Mouse (Mus musculus) stomach, embryonic 15.5 days (tissue): ENCODE measurements at regions not wholly inside any gene's neighbourhood (a gene's known extent, or its start where the extent isn't known, plus 50 kb on each side); places are given as distances from the start of the nearest gene placed in this dataset.

ENCODE experiments used
- ATAC-seq: fragments of 200-750 bp; cut with Nextera tagmentation; 2 replicates; pipeline ENCODE4 v1.8.0; 2017; ENCODE audit warnings: low read depth, moderate number of reproducible peaks, moderate TSS enrichment; ENCODE audit not compliant: insufficient read depth, low FRiP score
- H3K27ac ChIP-seq: fragments of 300-500 bp; sonication (generic); 2 replicates; pipeline ENCODE4 v1.5.1; 2015; ENCODE audit warnings: mild to moderate bottlenecking, inconsistent platforms
- H3K27me3 ChIP-seq: fragments of 300-500 bp; sonication (generic); replicated peaks from 2 replicates; pipeline ENCODE4 v1.6.1; 2015; ENCODE audit warnings: inconsistent platforms
- H3K36me3 ChIP-seq: fragments of 300-500 bp; sonication (generic); 2 replicates; pipeline ENCODE4 v1.6.1; 2015; ENCODE audit warnings: inconsistent platforms
- H3K4me1 ChIP-seq: fragments of 300-500 bp; sonication (generic); 2 replicates; pipeline ENCODE4 v1.6.1; 2015; ENCODE audit warnings: inconsistent platforms
- H3K4me2 ChIP-seq: fragments of 300-500 bp; sonication (generic); 2 replicates; pipeline ENCODE4 v1.6.1; 2015; ENCODE audit warnings: mild to moderate bottlenecking, inconsistent platforms
- H3K4me3 ChIP-seq: fragments of 300-500 bp; sonication (generic); replicated peaks from 2 replicates; pipeline ENCODE4 v1.5.1; 2015; ENCODE audit warnings: inconsistent platforms
- H3K9ac ChIP-seq: fragments of 300-500 bp; sonication (generic); 2 replicates; pipeline ENCODE4 v1.6.1; 2015; ENCODE audit warnings: inconsistent platforms
- H3K9me3 ChIP-seq: fragments of 300-500 bp; sonication (generic); 2 replicates; pipeline ENCODE4 v1.6.1; 2016; ENCODE audit warnings: inconsistent platforms
- WGBS: fragments of 180-500 bp; shearing (Covaris S2); methylation state at CpG from one replicate; pipeline ENCODE4 v1.1.7; 2015; 5-methylcytosine and 5-hydroxymethylcytosine counted together

DNA sequence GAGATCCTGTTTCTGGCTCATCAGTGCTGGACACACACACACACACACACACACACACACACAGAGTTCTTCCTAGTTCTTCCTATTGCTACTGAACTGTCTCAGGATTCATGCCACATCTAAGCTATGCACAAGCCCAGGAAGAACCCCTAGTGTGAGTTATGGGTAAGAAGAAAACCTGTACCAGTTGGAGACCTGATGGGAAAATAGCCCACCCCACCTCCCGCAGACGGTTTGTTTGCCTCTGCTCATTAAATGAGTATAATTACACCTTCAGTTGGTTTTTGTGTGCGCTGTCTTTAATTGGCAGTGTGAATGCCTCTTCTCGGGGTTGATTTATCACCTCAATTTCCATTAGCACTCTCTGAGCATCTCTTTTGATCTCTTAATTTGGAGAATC is 165.8 kb upstream of the Mocs1 start:
- H3K4me2 ChIP-seq, result no peak overlapping the region
- no peak overlapping the region for H3K27ac ChIP-seq
- no peaks in the 10 kb centered on the region for H3K27me3 ChIP-seq
- H3K4me3 ChIP-seq, result no peak overlapping the region
- ATAC-seq, result no peak
- H3K36me3 ChIP-seq, result no peaks in the 10 kb centered on the region
- 60% methylated on average over 4 of the region's 4 CpGs for WGBS
- no peaks in the 10 kb centered on the region for H3K9me3 ChIP-seq
- H3K4me1 ChIP-seq, result no peaks in the 10 kb centered on the region
- H3K9ac ChIP-seq, result no peak overlapping the region

- H3K9me3 ChIP-seq, result no peaks in the 10 kb centered on the region
- H3K4me2 ChIP-seq, result no peak overlapping the region
Measured at GRCm38 (mm10) chr17:49266343-49266742, 161.8 kb upstream of the Mocs1 start.

GRCm38 (mm10) chr17:49269943-49270342 is 158.2 kb upstream of the Mocs1 start:
- Histone ChIP-seq H3K27ac (no peak overlapping the region), H3K27me3 (no peaks in the 10 kb centered on the region), H3K9ac (no peak overlapping the region), H3K9me3 (no peaks in the 10 kb centered on the region), H3K4me1 (no peaks in the 10 kb centered on the region; the same call in 1 of the 2 replicates), H3K4me3 (no peak overlapping the region), H3K36me3 (no peaks in the 10 kb centered on the region), H3K4me2 (no peak overlapping the region)
- 58% methylated on average over 7 of the region's 7 CpGs for WGBS
- ATAC-seq, result no peak

More at GRCm38 (mm10) chr17:49266343-49266742, 161.8 kb upstream of the Mocs1 start:
- Histone ChIP-seq H3K27me3 (no peaks in the 10 kb centered on the region), H3K27ac (no peak overlapping the region), H3K4me1 (no peaks in the 10 kb centered on the region; the same call in 1 of the 2 replicates), H3K36me3 (no peaks in the 10 kb centered on the region), H3K4me3 (no peak overlapping the region), H3K9ac (no peak overlapping the region)
- ATAC-seq, result no peak
- WGBS, result 90% methylated on average over 4 of the region's 4 CpGs

GRCm38 (mm10) chr17:49272661-49273448 is 155.3 kb upstream of the Mocs1 start:
- H3K27ac ChIP-seq, result no peak overlapping the region
- no peaks in the 10 kb centered on the region for H3K36me3 ChIP-seq
- H3K4me1 ChIP-seq, result no peaks in the 10 kb centered on the region; the same call in 1 of the 2 replicates
- H3K4me2 ChIP-seq, result no peak overlapping the region
- H3K9ac ChIP-seq, result no peak overlapping the region
- no peak overlapping the region for H3K4me3 ChIP-seq
- no peak for ATAC-seq
- WGBS, result 80% methylated on average over 10 of the region's 11 CpGs
- H3K27me3 ChIP-seq, result no peaks in the 10 kb centered on the region
- no peaks in the 10 kb centered on the region for H3K9me3 ChIP-seq

DNA sequence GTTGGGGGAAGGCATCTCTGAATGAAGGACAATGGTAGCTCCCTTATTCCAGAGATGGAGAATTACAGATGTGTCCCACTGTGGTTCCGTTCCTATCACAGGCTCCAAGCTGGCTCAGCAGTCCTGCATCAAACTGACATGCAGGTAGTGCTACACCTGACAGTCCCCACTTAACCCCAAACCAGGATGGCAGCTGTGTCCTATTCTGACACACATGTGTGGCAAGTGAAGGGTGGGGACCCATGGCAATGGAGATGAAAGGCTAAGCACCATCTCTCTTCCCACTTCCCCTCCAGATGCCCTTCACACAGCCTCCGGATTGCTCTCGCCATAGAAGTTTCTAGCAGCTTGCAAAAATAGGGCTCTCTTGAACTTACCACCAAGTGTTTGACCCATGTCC is 153.2 kb upstream of the Mocs1 start:
- Histone ChIP-seq H3K27ac (no peak overlapping the region), H3K9me3 (no peaks in the 10 kb centered on the region), H3K4me1 (no peaks in the 10 kb centered on the region; the same call in 1 of the 2 replicates), H3K36me3 (no peaks in the 10 kb centered on the region), H3K4me2 (no peak overlapping the region), H3K4me3 (no peak overlapping the region), H3K27me3 (no peaks in the 10 kb centered on the region), H3K9ac (no peak overlapping the region)
- WGBS, result 83% methylated on average over 3 of the region's 3 CpGs
- ATAC-seq, result no peak

- H3K4me2 ChIP-seq, result no peak overlapping the region
- no peaks in the 10 kb centered on the region for H3K4me1 ChIP-seq
- 71% methylated on average over 2 of the region's 2 CpGs for WGBS
- no peak overlapping the region for H3K9ac ChIP-seq
- H3K27me3 ChIP-seq, result no peaks in the 10 kb centered on the region
- H3K9me3 ChIP-seq, result no peaks in the 10 kb centered on the region
- H3K36me3 ChIP-seq, result no peaks in the 10 kb centered on the region
- no peak for ATAC-seq
- H3K4me3 ChIP-seq, result no peak overlapping the region
- no peak overlapping the region for H3K27ac ChIP-seq
Measured at GRCm38 (mm10) chr17:49275421-49275820, 152.7 kb upstream of the Mocs1 start.

GRCm38 (mm10) chr17:49275916-49276315 is 152.2 kb upstream of the Mocs1 start:
- Histone ChIP-seq H3K4me3 (no peak overlapping the region), H3K4me2 (no peak overlapping the region), H3K9me3 (no peaks in the 10 kb centered on the region), H3K27me3 (no peaks in the 10 kb centered on the region), H3K27ac (no peak overlapping the region), H3K4me1 (no peaks in the 10 kb centered on the region), H3K36me3 (no peaks in the 10 kb centered on the region), H3K9ac (no peak overlapping the region)
- 98% methylated on average over 2 of the region's 2 CpGs for WGBS
- ATAC-seq, result no peak

- Histone ChIP-seq H3K36me3 (no peaks in the 10 kb centered on the region), H3K4me1 (no peaks in the 10 kb centered on the region), H3K27me3 (no peaks in the 10 kb centered on the region), H3K9ac (no peak overlapping the region), H3K4me3 (no peak overlapping the region), H3K27ac (0 out of 2 replicates have a peak overlapping the region, but pooled peaks have one; percentile 31), H3K4me2 (no peak overlapping the region), H3K9me3 (no peaks in the 10 kb centered on the region)
- ATAC-seq, result no peak
- 53% methylated on average over 8 of the region's 8 CpGs for WGBS
Measured at GRCm38 (mm10) chr17:49278541-49278940, 149.6 kb upstream of the Mocs1 start.

DNA sequence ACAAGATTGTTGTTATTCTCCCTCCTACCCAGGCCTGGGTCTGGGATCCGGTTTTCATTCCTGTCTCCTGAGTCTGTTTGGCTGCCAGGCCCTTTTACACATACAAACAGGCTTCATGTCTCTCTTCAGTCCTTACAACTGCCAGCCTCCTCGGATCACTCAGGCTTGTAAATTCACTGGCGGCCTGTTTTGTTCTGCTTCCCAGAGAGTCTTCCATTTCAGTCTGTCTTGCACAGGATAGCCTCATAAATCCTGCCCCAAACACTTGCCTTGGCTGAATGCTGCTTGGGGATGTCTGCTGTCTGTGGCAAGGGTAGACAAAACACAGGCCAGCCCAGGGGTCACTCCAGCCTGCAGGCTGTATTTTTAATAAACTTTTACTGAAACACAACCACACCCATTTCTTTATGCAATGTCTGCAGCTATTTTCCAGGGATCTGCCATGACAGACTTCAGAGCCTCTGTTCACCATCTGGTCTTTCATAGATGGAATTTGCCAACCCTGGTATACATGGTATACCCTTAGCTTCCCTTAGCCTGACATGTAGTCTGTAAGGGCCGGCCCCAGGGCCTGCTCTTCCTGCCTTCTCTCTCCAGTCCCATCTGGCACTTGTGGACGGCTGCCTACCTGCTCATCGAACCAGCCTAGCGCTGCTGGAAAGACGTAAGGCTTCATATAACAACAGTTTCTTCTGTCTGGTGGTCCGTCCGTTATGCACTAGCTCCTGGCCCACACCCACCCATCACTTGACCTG is 149.0 kb upstream of the Mocs1 start:
- H3K4me3 ChIP-seq, result no peak overlapping the region
- no peak for ATAC-seq
- 57% methylated on average over 10 of the region's 10 CpGs for WGBS
- no peak overlapping the region for H3K9ac ChIP-seq
- H3K4me1 ChIP-seq, result no peaks in the 10 kb centered on the region
- no peaks in the 10 kb centered on the region for H3K36me3 ChIP-seq
- H3K27me3 ChIP-seq, result no peaks in the 10 kb centered on the region
- no peak overlapping the region for H3K4me2 ChIP-seq
- H3K9me3 ChIP-seq, result no peaks in the 10 kb centered on the region
- peak overlapping the region; percentile 31; the same call in 1 of the 2 replicates for H3K27ac ChIP-seq

DNA sequence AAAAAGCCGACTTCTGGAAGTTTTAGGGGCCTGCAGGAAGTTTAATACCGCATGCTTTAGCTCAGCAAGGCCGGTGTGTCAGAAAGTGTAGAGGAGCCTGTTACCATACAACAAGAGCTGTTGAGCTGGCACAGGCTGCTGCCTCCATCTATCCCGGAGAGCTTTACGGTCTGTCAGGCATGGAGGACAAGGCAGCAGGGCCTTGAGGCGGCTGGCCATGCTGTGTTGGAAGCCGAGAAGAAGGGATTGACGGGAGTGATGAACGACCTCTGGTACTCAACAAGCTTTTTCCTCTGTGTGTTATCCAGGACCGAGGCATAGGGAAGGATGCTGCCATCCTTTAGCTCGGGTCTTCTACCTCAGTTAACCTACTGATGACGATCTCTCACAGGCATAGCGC is 146.8 kb upstream of the Mocs1 start:
- H3K27me3 ChIP-seq, result no peaks in the 10 kb centered on the region
- no peaks in the 10 kb centered on the region for H3K36me3 ChIP-seq
- H3K4me1 ChIP-seq, result no peaks in the 10 kb centered on the region
- no peaks in the 10 kb centered on the region for H3K9me3 ChIP-seq
- ATAC-seq, result no peak
- no peak overlapping the region for H3K27ac ChIP-seq
- H3K4me3 ChIP-seq, result no peak overlapping the region
- no peak overlapping the region for H3K4me2 ChIP-seq
- 75% methylated on average over 13 of the region's 13 CpGs for WGBS
- H3K9ac ChIP-seq, result no peak overlapping the region

- H3K9me3 ChIP-seq, result no peaks in the 10 kb centered on the region
- no peak overlapping the region for H3K4me2 ChIP-seq
- 80% methylated on average over 10 of the region's 10 CpGs for WGBS
- no peaks in the 10 kb centered on the region for H3K4me1 ChIP-seq
- no peak overlapping the region for H3K27ac ChIP-seq
- no peak overlapping the region for H3K4me3 ChIP-seq
- ATAC-seq, result no peak
- H3K9ac ChIP-seq, result no peak overlapping the region
- no peaks in the 10 kb centered on the region for H3K36me3 ChIP-seq
- H3K27me3 ChIP-seq, result no peaks in the 10 kb centered on the region
Measured at GRCm38 (mm10) chr17:49282498-49282897, 145.7 kb upstream of the Mocs1 start.

GRCm38 (mm10) chr17:49283491-49283890 is 144.7 kb upstream of the Mocs1 start:
- no peak overlapping the region for H3K4me3 ChIP-seq
- H3K36me3 ChIP-seq, result no peaks in the 10 kb centered on the region
- no peaks in the 10 kb centered on the region for H3K27me3 ChIP-seq
- no peaks in the 10 kb centered on the region for H3K4me1 ChIP-seq
- ATAC-seq, result no peak
- 86% methylated on average over 5 of the region's 5 CpGs for WGBS
- H3K27ac ChIP-seq, result no peak overlapping the region
- H3K4me2 ChIP-seq, result no peak overlapping the region
- H3K9me3 ChIP-seq, result no peaks in the 10 kb centered on the region
- no peak overlapping the region for H3K9ac ChIP-seq
